Mouse (Mus musculus) myocyte (in vitro differentiated cells): ENCODE results near the gene Zdhhc1.

ENCODE experiments used
- CEBPB ChIP-seq: IDR thresholded peaks from 2 replicates; pipeline ENCODE4 v1.6.1; 2011; ENCODE audit warnings: mild to moderate bottlenecking, moderate library complexity; ENCODE audit not compliant: poor library complexity, insufficient read depth, severe bottlenecking
- E2F4 ChIP-seq: IDR thresholded peaks from one replicate; pipeline ENCODE4 v1.6.1; 2011; ENCODE audit warnings: mild to moderate bottlenecking, control low read depth, moderate library complexity; ENCODE audit not compliant: insufficient read depth
- MAX ChIP-seq: IDR thresholded peaks from one replicate; pipeline ENCODE4 v1.6.1; 2011; ENCODE audit warnings: low read depth, mild to moderate bottlenecking, control low read depth
- MYOD1 ChIP-seq, 3 experiments: IDR thresholded peaks; one replicate each; pipeline ENCODE4 v1.6.1; 2011; ENCODE audit warnings: control low read depth in 2 of 3, low read depth in 2 of 3, mild to moderate bottlenecking in 2 of 3, moderate library complexity in 1 of 3; ENCODE audit not compliant: insufficient read length in 2 of 3, control insufficient read depth in 1 of 3
- MYOG ChIP-seq, 3 experiments: IDR thresholded peaks; one replicate each; pipeline ENCODE4 v1.6.1; 2011; ENCODE audit warnings: control low read depth in 2 of 3, low read depth in 2 of 3, mild to moderate bottlenecking in 2 of 3; ENCODE audit not compliant: insufficient read length in 2 of 3, control insufficient read depth in 1 of 3, insufficient read depth in 1 of 3
- POLR2A ChIP-seq: IDR thresholded peaks from one replicate; pipeline ENCODE4 v1.6.1; 2011; ENCODE audit warnings: low read depth, mild to moderate bottlenecking, control low read depth, moderate library complexity; ENCODE audit not compliant: insufficient read length
- REST ChIP-seq: IDR thresholded peaks from one replicate; pipeline ENCODE4 v1.6.1; 2011; ENCODE audit warnings: mild to moderate bottlenecking, control low read depth, moderate library complexity; ENCODE audit not compliant: insufficient read depth, insufficient read length
- SRF ChIP-seq: IDR thresholded peaks from one replicate; pipeline ENCODE4 v1.6.1; 2011; ENCODE audit warnings: low read depth; ENCODE audit not compliant: control insufficient read depth, insufficient read length
- TCF12 ChIP-seq: IDR thresholded peaks from one replicate; pipeline ENCODE4 v1.6.1; 2011; ENCODE audit warnings: mild to moderate bottlenecking, control low read depth; ENCODE audit not compliant: poor library complexity, insufficient read depth, severe bottlenecking
- TCF3 ChIP-seq: IDR thresholded peaks from one replicate; pipeline ENCODE4 v1.6.1; 2011; ENCODE audit warnings: low read depth, control low read depth; ENCODE audit not compliant: insufficient read length
- USF1 ChIP-seq: IDR thresholded peaks from one replicate; pipeline ENCODE4 v1.6.1; 2011; ENCODE audit warnings: low read depth, mild to moderate bottlenecking, control low read depth, moderate library complexity

DNA sequence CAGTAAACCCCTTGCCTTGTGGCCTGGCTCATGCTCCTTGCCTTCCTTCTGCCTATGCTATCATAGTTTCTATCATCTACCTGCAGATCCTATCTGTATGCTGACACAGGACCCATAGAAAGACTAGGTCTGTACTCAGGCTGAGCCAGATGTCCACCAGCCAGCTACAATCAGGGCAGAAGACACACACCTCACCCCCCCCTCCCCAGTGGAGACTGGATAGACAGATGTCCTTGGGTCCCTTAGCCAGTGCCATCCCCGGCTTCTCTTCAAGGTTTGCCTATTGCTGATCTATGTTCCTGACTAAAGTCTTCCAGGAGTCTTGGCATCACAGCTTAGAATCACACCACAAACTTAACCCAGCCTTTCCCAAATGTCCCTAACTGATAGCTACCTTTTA, 31.5 kb upstream of the Zdhhc1 start:
- TF ChIP-seq USF1 (no peak), MYOG (IDR thresholded peaks at IDR 0.05; ENCODE audit: control insufficient read depth in 1 of 3, insufficient read depth in 1 of 3, insufficient read length in 2 of 3, low read depth in 2 of 3) (no peak), E2F4 (no peak), MAX (no peak), POLR2A (no peak), CEBPB (no peak), TCF12 (no peak), REST (no peak), MYOD1 (IDR thresholded peaks at IDR 0.05; ENCODE audit: control insufficient read depth in 1 of 3, insufficient read length in 2 of 3, low read depth in 2 of 3) (no peak), TCF3 (no peak), SRF (no peak)
